Mouse (Mus musculus) stomach, postnatal 0 days (tissue): ENCODE data around the gene Tm9sf4.

Experiments used
- CTCF ChIP-seq: IDR thresholded peaks from 2 replicates; pipeline ENCODE4 v1.5.1; 2016; ENCODE audit warnings: antibody characterized with exemption, low read depth, mild to moderate bottlenecking, moderate library complexity
- EP300 ChIP-seq: optimal IDR thresholded peaks from 2 replicates; pipeline ENCODE3; 2016; ENCODE audit warnings: antibody characterized with exemption

- TF ChIP-seq CTCF, result no peak
- TF ChIP-seq EP300, result no peak
Observed at GRCm38 (mm10) chr2:153240701-153241235, 79.7 kb downstream of the Tm9sf4 start.
